Mouse (Mus musculus) embryonic facial prominence, embryonic 10.5 days (tissue): ENCODE data around the gene Atg16l1. TPM values are rescaled to one million over a fixed set of nuclear protein-coding genes. Genes with fewer than 3 reads are reported as not detected.

Experiments
- polyA plus RNA-seq: library from polyadenylated mRNA; unstranded; fragments of >200 nt; fragmentation: Nextera tagmentation; extraction: Ambion mirVana; gene quantifications from 2 replicates; pipeline ENCODE4 v1.2.1, GENCODE M21; 2016

Gene Atg16l1
- polyA plus RNA-seq, 1 experiment from 2014 or later: 41.3 TPM

Other genes with a start within 250 kb of the Atg16l1 start
- gene Neu2, start 246.0 kb upstream of the Atg16l1 start, polyA plus RNA-seq: not detected in 2 replicates
- gene Ngef, start 182.0 kb upstream of the Atg16l1 start, polyA plus RNA-seq: 1.7 and 2.5 TPM in 2 replicates
- 4.0 and 5.3 TPM in 2 replicates for gene Inpp5d, start 135.6 kb upstream of the Atg16l1 start, polyA plus RNA-seq
- gene Sag, start 47.8 kb downstream of the Atg16l1 start, polyA plus RNA-seq: 4.8 and 5.6 TPM in 2 replicates
- 39.3 and 41.3 TPM in 2 replicates for gene Dgkd, start 97.4 kb downstream of the Atg16l1 start, polyA plus RNA-seq